Mouse (Mus musculus) brain, embryonic 14.5 days (tissue): ENCODE data around the gene Ppp1r8.

Source experiments
- CTCF ChIP-seq: fragments of 200-500 bp; IDR thresholded peaks from 2 replicates; pipeline ENCODE4 v1.5.1; 2012; ENCODE audit warnings: inconsistent platforms, mild to moderate bottlenecking, moderate library complexity, borderline replicate concordance; ENCODE audit not compliant: insufficient read depth, insufficient read length; ENCODE audit errors: extremely low read depth
- POLR2A ChIP-seq: fragments of 200-500 bp; IDR thresholded peaks from 2 replicates; pipeline ENCODE4 v1.6.1; 2012; ENCODE audit warnings: mild to moderate bottlenecking, inconsistent platforms, borderline replicate concordance; ENCODE audit not compliant: poor library complexity, insufficient read depth, insufficient read length, severe bottlenecking; ENCODE audit errors: extremely low read depth

DNA sequence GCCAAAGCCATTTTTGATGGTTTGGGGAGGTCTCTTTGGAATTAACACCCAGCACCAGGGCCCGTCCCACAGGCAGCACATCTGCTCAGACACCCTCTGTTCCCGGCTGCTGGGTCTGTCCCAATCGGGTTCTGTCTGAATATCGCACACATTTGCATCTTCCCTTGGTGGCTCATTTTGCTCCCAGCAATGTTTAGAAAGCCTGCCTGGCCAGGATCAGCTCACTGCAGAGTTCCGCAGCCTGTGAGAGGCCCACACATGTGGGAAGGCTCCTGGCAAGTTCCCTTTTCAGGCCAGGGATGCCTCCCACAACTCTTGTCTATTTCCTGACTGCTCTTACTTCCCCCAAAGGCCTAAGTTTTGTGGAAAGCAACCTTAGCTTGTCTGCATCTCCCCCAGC is 33.3 kb downstream of the Ppp1r8 start:
- TF ChIP-seq CTCF (no peak), POLR2A (no peak)
